Mouse (Mus musculus): ENCODE data around the gene Tgfbr1.
"Not testable (repeated sequence)": the region's sequence is repeated elsewhere in the genome, so short reads cannot be mapped to it uniquely, and the experiment has no call there.

Tgfbr1 gene

DNA sequence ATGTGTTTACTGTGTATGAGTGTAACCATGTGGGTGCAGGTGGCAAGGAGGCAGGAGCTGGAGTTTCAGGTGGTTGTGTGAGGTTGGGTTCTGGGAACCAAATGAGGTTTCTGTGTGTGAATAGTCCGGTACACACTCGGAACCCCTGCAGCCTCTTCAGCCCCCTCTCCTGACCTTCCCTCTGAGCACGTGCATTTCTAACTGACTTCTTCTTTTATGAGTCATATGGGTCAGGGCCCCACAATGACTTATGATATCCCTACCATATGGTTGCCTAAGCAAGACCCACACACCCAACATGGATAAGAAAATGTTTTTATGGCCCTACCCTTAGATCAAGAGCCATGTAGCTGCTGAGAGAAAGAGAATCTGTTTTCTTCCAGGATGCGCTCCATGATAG is 6.0 kb upstream of the Tgfbr1 start:
- DNase-seq (ENCODE audit: low spot score in 2 of 2) = no peak

DNA sequence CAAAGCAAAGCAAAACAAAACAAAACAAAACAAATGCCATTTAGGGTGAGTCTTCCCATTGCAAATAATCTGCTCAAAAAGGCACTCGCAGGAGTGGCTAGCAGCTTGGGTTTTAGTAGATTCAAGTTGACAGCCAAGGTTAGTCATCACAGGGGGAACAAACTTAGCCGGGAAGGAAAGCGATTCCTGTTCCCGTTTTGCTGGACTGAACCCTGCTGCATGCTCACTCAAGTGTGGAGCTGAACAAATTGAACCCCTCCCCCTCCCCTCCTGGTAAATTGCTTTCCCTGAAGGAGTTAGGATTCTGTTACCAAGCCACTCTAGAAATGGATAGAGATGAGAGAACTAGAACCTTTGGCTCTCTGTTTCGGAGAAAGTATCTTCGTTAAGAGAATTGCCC is 3.3 kb upstream of the Tgfbr1 start:
- DNase-seq (ENCODE audit: low spot score in 2 of 2) = no peak

DNA sequence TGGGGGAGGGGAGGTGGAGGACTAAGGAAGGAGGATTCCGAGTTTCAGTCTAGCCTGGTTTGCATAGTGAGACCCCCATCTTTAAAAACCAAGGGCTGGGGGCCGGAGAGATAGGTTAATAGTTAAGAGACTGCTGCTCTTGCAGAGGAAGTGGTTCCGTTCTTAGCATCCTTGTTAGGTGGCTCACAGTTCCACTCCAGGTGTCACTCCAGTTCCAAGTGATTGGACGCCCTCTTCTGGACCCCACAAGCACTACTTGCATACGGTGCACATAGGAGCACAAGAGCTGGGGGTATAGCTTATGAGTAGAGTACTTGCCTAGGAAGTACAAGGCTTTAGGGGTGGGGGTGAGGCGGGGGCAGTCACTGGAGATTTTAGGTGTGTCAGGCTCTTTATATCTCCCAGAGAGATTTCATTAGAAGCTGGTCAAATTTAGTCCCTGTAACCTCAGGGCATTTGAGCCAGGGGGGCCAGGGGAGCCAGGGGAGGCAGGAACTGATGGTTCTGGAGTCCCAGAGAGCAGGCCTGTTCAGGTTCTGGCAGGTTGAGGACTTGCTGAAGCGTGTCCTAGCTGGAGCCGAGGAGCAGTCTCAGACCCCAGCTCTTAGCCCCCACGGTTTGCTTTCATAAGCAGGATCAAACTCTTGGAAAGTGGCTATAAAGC is 1.5 kb upstream of the Tgfbr1 start:
- peak; percentile 65 to 69 for DNase-seq (ENCODE audit: low spot score in 2 of 2)

DNA sequence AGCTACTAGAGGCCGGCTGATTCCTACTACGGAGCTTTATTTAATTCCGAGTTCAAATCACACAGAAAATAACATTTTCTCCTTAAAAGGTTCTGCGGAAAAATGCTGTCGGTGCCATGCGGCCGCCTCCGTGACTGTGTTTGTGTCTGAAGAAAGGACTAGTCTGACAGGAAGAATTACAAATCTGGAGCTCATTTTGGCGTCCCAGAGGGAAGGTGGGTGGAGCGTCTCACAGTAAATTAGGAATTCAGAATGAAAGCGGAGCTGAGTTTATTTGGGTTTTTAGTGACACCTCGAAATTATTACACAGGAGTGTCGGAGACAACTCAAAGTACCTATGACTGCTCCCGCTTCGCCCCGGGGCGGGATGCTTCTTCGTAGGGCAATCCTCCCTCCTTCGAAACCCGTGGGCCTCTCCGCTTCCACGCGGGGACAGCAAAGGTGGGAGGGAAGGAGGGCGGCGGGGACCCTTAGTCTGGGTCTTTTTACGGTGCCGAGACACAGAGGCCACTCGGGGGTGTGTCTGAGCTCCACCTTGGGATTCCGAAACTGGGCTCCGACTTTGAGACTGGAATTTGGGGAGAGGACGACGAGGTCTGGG is 861 bp upstream of the Tgfbr1 start:
- no peak for DNase-seq (ENCODE audit: low spot score in 2 of 2)

DNA sequence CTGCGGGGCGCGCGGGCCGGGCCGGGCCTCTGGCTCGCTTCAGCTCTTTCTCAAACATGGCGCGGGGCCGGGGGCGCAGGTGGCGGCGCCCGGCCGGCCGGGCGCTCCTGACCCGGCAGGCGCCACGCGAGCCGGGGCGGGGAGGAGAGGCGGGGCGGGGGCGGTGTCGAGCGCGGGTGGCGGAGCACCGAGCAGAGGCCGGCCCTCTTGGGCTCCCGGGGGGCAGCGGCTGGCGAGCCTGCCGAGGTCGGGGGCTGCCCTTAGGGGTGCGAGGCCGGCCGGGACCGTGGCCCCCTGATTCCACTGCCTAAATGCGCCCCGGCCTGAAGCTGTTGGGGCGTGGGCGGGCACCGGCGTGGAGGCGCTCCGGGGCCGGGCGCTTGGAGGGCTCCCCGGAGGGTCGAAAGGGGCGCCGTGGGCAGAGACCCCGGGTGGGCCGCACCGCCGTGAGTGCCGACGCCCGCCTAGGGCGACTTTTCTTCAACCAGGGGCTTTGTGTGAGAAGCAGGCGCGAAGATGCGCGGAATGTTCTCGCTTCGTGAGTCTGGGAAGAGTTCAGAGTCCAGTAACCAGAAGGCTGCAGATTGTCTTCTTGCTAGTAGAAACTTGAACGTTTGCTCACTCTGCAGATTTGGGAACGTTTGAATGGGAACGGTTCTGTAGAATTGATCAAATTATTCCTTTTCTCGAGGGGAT is 542 bp downstream of the Tgfbr1 start:
- DNase-seq (ENCODE audit: low spot score in 2 of 2) = peak; percentile 61 to 63

DNA sequence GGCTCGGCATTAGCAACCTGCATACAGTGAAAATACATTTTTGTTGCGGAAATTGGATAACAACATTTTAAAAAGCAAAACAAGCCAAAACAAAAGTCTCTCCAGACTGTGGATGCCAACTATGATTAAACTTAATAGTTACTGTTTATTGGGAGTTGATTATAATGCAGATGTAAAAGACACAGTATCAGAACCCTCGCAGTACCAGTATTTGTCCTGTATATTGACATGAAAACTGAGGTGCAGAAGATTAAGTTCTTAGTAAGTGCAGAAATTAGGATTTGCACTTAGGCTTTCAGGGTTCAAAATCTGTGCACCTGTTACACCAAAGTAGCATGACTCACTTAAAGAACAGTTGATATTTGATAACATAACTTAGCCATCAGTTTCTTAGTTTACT is 1.3 kb downstream of the Tgfbr1 start:
- DNase-seq (ENCODE audit: low spot score in 2 of 2) = no peak

DNA sequence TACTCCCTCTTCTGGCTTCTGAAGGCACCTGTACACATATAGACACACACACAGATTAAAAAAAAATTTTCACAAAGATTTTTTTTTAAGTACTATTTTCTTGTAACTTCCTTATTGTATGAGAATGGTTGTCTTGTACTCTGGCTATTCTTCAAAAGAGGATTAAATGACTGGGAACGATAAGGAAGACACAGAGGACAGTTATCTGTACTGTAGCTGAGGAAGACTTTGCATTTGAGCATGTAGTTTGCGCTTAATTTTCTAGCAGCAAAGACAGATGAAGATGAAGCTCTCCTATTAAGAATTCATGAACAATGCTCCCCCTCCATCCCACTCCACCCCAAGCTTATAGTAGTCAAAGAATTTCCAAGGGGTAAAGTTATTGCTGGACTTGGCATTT is 9.6 kb downstream of the Tgfbr1 start:
- no peak for DNase-seq (ENCODE audit: low spot score in 2 of 2)

DNA sequence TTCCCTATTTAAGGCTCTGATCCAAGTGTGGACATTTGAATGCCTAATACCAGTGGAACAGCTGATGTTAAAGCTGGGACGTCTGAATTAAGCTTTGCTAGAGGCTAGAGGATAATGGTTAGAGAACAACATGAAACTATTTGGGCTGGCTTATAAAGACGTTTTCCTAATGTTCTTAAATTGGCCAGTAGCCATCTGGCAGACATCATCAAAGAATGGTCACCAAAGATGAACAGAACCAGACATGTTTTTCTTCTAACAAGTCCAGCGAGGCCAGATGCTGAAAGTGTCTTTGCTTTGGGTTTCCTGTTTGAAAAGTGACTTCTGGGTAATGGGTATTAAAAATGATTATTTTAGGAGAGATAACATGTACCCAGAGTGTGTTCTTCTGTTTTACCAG is 10.1 kb downstream of the Tgfbr1 start:
- DNase-seq (ENCODE audit: low spot score in 2 of 2) = no peak

DNA sequence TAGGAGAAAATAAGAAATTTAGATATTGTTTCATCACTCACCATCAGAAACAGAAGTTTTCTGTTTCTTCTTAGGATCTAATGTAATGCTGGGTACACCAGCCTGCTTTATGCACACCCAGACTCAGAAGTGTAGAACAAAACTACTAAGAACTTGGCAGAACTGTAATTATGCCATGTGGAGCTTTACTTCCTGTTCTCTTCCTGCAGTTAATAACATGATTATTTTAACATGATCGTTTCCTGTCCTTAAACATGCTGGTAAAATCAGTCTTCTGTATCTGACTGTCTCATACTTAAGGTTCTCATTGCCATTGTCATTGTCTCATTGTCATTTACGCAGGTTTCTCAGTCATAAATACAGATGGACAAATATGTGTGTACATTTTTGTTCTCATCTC is 15.7 kb downstream of the Tgfbr1 start:
- no peak for DNase-seq (ENCODE audit: low spot score in 2 of 2)

DNA sequence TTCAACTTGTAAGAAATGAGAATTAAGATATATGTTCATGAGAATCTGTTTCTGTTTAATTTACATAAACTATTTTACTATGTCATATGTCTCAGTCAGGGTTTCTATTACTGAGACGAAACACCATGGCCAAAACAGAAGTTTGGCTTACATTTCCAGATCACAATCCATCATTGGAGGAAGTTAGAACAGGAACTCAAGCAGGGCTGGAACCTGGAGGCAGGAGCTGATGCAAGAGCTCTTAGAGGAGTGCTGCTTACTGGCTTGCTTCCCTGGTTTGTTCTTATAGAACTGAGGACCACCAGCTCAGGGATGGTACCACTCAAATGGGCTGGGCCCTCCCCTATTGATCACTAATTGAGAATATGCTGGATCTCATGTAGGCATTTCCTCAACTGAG is 25.7 kb downstream of the Tgfbr1 start:
- DNase-seq (ENCODE audit: low spot score in 2 of 2) = no peak

DNA sequence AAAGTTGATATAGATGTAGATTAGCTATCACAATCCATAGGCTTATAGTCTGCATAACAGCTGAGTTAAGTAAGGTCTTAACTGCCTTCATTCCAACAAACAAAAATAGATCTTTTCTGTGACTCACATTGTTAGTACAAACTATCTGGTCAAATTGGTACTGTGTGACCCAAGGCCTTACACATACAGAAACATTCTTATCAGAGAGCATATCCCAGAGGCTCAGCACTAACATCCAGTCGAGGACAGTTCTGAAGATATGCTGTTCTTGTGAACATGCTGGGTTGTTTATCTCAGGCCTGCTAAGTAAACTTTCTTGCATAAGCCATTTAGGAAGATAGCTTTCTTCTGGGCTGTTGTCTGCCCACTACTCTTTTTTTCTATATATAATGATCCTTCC is 29.4 kb downstream of the Tgfbr1 start:
- DNase-seq (ENCODE audit: low spot score in 2 of 2) = no peak

DNA sequence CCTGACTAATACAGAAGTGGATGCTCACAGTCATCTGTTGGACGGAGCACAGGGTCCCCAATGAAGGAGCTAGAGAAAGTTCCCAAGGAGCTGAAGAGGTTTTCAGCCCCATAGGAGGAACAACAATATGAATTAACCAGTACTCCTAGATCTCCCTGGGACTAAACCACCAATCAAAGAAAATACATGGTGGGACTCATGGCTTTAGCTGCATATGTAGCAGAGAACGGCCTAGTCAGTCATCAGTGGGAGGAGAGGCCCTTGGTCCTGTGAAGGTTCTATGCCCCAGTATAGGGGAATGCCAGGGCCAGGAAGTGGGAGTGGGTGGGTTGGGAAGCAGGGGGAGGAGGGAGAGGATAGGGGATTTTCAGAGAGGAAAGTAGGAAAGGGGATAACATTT is 38.9 kb downstream of the Tgfbr1 start:
- not testable (repeated sequence) for DNase-seq (ENCODE audit: low spot score in 2 of 2)

DNA sequence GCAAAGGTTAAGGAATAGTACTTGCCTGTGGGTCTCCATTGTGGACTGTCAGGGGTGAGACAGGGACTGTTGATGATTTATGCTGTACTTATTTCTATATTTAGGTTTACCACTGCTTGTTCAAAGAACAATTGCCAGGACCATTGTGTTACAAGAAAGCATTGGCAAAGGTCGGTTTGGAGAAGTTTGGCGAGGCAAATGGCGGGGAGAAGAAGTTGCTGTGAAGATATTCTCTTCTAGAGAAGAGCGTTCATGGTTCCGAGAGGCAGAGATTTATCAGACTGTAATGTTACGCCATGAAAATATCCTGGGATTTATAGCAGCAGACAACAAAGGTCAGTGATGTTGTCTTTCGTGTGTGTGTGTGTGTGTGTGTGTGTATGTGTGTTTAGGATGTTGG is 43.2 kb downstream of the Tgfbr1 start:
- DNase-seq (ENCODE audit: low spot score in 2 of 2) = no peak

DNA sequence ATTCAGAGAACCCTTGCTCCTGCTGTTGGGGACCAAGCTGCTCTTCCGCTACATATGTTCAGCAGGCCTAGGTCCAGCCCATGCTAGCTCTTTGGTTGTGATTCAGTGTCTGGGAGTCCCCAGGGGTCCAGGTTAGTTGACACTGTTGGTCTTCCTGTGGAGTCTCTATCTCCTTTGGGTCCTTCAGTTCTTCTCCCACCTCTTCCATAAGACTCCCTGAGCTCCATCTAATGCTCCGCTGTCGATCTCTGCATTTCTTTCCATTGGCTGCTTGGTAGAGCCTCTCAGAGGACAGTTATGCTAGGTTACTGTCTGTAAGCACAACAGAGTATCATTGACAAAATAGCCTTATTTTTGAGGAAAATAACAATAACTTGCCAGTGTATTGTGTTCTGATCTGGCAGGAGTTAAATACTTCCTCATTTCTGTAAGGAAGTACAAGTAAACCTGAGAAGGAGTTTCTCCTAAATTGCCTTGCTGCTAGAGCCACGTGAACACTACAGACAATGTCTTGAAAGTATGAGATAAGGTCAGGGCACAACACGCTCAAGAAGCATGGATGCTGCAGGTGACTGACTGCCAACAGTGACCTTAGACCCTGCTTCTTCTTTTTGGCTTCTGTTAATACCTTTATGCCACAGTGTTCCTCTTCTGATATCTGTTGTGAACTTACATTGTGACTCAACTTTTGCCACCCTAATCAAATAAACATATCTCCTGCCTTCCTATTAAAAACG is 45.1 kb downstream of the Tgfbr1 start:
- DNase-seq (ENCODE audit: low spot score in 2 of 2) = no peak

DNA sequence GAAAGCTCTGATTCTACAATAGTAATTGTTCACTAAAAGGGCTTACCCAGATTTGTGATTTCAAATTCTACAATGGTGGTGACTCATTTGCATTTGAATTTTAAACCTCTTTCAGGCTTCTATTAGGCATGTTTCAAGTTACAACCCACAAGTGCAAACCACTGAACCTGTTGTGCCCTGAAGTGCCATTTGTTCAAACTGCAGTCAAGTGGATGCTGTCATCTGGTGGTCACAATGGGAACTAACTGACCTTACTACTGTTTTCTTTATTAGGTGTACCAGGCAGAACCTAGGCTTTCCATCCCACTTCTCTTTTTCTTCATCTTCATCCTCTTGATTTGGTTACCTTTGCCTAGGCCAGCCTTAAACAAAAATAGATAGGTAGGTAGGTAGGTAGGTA is 46.8 kb downstream of the Tgfbr1 start:
- DNase-seq (ENCODE audit: low spot score in 2 of 2) = peak; percentile 41 to 48

DNA sequence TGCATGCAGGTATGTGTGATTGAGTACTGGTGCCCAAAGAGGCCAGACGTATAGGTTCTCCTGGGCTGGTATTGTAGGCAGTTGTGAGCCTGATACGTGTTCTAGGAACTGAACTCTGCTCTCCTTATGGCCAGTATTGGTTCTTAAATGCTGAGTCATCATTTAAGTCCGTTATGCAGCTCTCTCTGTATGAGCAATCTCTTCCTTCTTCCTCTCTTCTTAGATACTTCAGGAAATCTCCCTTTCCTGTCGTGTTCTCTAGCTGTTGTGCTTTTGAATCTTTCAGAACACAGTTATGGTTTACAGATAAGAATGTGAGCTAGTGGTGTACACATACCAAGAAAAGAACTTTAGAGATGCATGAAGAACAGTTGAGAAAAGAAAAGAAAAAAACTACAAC is 47.3 kb downstream of the Tgfbr1 start:
- no peak for DNase-seq (ENCODE audit: low spot score in 2 of 2)

DNA sequence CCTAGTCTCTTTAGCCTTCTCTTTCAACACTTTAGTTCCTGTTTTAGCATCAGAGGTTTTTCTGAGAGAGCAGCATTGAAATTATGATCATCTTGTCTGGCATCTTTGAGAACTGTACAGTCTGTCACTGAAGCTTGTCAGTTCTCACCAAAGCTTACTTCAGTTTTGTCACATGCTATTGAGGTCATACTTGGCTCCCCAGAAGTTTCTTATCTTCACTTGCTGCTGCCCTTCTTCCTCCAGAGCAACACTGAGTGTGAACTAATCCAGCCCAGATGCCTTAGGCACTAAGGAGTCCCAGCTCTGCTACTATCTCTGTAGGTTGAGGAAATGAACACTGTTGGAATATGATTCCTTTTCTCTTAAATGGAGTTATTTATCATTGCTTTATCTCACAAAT is 49.2 kb downstream of the Tgfbr1 start:
- DNase-seq (ENCODE audit: low spot score in 2 of 2) = no peak

DNA sequence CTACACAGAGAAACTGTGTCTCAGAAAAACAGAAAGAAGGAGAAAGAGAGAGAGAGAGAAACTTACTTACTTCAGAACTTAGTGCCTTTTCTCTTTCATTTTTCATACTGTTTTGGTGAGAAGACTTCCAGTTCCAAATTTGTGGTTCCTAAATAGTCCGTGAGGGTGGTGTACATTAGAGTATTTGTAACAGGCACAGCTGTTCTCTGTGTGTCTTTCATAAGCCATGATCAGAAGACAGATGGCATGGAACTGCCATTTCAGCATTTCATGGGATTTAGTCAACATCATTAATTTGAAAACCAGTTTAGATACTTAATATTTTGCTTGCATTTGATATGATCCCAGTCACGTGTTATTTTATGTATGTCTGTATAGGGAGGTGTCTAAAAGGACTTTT is 51.5 kb downstream of the Tgfbr1 start:
- no peak for DNase-seq (ENCODE audit: low spot score in 2 of 2)

DNA sequence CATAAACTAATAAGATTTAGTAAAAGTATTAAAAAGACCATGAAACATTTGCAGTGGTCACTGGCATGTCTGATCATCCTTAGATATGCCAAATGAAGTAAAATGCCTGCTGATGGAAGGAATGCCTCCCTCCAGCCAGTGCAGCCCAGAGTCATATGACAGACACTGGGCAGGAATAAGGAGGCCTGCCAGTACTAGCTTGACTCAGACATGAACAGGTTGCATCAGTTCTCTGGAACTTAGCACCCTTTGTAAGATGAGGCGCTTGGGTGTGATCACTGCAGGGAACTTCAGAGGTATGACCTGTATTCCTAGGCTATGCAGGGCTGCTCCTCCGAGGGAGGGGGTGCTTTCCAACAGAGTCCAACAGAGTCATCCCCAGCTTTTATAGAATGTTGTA is 54.1 kb downstream of the Tgfbr1 start:
- DNase-seq (ENCODE audit: low spot score in 2 of 2) = no peak

DNA sequence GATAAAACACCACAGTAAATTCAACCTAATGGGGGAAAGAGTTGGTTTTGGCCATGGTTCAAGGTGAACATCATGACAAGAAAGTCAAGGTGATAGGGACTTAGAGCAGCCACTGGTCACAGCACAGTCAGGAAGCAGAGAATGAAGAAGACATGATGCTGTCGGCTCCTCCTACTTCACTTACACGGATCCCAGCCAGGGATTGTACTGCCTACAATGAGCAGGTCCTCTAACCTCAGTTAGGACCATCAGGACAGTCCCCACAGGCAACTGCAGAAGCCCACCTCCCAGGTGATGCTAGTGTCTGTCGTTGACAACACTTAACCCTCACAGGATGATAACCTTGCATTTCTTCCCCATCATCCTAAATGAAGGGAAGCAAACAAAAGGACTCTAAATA is 64.8 kb downstream of the Tgfbr1 start:
- no peak for DNase-seq (ENCODE audit: low spot score in 2 of 2)

DNA sequence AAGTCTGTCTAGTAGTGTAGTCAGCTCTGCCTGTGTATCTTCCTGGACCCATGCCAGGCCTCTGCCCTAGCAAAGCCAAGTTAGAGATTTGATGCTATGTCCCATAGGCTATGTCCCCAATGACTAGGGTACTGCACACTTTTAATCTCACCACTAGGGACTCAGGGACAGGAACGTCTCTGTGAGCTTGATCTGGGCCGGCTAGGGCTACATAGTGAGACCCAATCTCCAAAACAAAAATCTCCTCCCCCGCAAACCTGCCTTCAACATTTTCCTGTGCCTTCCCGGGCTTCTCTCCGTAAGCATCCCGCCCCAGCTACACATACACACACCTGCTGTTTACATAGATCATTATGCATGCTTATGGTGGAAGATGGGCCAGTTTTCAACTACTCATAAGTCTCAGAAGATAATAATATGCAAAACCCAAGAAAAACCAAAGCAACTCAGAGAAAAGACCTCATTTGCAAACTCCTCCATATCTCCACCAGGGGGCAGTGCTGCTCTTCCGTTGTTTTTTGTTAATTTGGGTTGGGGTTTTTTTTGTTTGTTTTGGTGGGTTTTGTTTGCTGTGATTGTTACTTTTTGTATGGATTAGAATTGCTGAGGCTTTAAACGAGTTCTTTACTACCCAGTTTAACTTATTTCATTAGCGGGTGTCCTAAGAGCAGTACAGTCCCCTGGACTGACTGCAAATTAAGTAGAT is 66.4 kb downstream of the Tgfbr1 start:
- DNase-seq (ENCODE audit: low spot score in 2 of 2) = no peak

DNA sequence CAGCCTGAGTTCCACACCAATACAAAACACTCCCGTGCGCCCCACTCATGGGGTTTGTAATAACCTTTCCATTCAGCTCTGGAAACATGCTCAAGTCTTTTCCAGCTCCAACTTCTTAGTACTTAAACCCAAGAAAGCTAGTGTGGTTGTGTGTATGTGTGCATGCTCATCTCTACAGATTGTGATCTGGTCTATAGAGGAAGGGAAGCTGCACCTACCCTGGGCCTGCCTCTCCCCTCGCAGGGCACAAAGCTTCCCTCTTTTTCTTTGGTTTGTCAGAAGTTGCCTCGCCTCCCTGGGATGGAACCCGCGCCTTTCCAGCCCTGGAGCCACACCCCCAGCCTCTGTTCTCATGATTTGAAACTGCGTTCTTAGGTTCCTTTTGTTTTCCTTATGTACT is 67.2 kb downstream of the Tgfbr1 start:
- DNase-seq (ENCODE audit: low spot score in 2 of 2) = no peak
